Mouse (Mus musculus): ENCODE results near the gene Elmo2. TPM values are rescaled to one million over a fixed set of nuclear protein-coding genes. Genes with fewer than 3 reads are reported as not detected.

Gene Elmo2
- polyA plus RNA-seq, 1 experiment: 148 TPM

GRCm38 (mm10) chr2:165328746-165329145 is 2.5 kb upstream of the Elmo2 start:
- TF ChIP-seq POLR2A (IDR thresholded peaks at IDR 0.05; ENCODE audit: borderline replicate concordance, extremely low read depth, low read depth, low read length): no peak
- TF ChIP-seq CTCF (IDR thresholded peaks at IDR 0.05; ENCODE audit: insufficient read depth, low read length): no peak
- DNase-seq: no peak
- Histone ChIP-seq H3K4me1 (ENCODE audit: control insufficient read depth, insufficient read depth, low read length) (peaks cover 14% of the 10 kb centered on the region), H3K4me3 (replicated peaks; ENCODE audit: extremely low read depth, low read depth, low read length) (no peak overlapping the region)
- 67% methylated on average over 5 of the region's 5 CpGs for WGBS

GRCm38 (mm10) chr2:165327386-165327785 is 1.1 kb upstream of the Elmo2 start:
- no peak overlapping the region for H3K4me3 ChIP-seq (replicated peaks; ENCODE audit: extremely low read depth, low read depth, low read length)
- H3K4me1 ChIP-seq (ENCODE audit: control insufficient read depth, insufficient read depth, low read length): peaks cover 20% of the 10 kb centered on the region
- WGBS: 40% methylated on average over 7 of the region's 7 CpGs
- no peak for TF ChIP-seq CTCF (IDR thresholded peaks at IDR 0.05; ENCODE audit: insufficient read depth, low read length)
- TF ChIP-seq POLR2A (IDR thresholded peaks at IDR 0.05; ENCODE audit: borderline replicate concordance, extremely low read depth, low read depth, low read length): no peak
- DNase-seq: no peak

DNA sequence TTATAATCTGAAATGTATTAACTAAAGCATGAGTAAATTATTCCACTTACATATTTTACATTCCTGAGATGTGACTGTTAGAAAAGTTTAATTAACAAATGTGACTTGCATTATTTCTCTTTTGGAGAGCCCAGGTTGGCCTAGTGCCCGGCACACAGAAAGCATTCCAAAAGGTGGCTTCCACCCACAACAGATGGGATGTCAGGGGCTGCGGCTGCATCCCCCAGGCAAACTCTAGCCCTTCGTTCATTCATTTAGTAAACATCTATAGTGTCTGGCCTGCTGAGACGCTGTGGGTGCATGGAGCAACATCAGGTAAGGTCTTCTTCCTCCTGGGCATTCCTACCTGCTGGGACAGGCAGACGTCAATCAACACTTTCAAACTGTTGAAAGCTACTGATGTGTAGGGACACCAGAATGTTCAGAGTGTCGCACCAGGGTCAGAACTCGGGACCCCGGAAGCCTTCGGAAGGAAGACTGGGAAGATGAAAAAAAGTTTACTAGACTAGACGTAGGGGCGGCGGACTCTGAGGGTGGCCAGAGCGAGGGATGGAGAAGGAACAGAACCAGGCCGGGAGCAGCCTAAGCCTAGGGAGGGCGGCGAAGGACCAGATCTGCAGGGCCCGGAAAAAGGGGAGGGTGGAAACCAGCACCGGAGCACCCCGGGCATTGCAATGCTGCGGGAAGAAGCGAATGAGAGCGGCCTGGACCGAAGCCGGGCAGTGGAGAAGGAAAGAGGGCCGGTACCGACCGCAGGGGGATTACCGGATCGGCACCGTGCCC is 567 bp downstream of the Elmo2 start:
- TF ChIP-seq CTCF (IDR thresholded peaks at IDR 0.05; ENCODE audit: insufficient read depth, low read length) (no peak), POLR2A (IDR thresholded peaks at IDR 0.05; ENCODE audit: borderline replicate concordance, extremely low read depth, low read depth, low read length) (no peak)
- Histone ChIP-seq H3K4me3 (replicated peaks; ENCODE audit: extremely low read depth, low read depth, low read length) (peak overlapping the region; percentile 71), H3K4me1 (ENCODE audit: control insufficient read depth, insufficient read depth, low read length) (peaks cover 36% of the 10 kb centered on the region)
- under 1% methylated on average over 30 of the region's 30 CpGs for WGBS
- DNase-seq: peak; percentile 48

DNA sequence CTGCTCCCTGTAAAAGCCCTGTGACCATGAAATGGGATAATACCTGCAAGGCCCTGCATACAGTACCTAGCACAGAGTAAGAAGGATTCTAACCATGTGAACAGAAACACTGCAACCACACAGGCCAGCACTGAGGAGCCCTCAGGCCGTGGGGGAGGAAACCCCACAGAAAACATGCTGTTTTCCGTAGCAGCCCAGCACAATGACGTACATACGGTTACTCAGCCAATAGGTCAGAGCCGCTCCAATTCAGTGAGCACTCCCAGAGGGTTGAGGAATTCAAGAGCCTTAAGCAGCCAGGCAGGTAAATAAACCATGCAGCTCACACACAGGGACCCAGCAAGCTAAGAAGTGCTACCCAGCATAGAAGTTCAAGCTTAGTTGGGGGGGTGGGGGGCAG is 2.4 kb downstream of the Elmo2 start:
- Histone ChIP-seq H3K4me1 (ENCODE audit: control insufficient read depth, insufficient read depth, low read length) (peaks cover 50% of the 10 kb centered on the region), H3K4me3 (replicated peaks; ENCODE audit: extremely low read depth, low read depth, low read length) (no peak overlapping the region)
- peak; percentile 43 for DNase-seq
- TF ChIP-seq CTCF (IDR thresholded peaks at IDR 0.05; ENCODE audit: insufficient read depth, low read length): no peak
- TF ChIP-seq POLR2A (IDR thresholded peaks at IDR 0.05; ENCODE audit: borderline replicate concordance, extremely low read depth, low read depth, low read length): no peak
- 49% methylated on average over 5 of the region's 5 CpGs for WGBS

DNA sequence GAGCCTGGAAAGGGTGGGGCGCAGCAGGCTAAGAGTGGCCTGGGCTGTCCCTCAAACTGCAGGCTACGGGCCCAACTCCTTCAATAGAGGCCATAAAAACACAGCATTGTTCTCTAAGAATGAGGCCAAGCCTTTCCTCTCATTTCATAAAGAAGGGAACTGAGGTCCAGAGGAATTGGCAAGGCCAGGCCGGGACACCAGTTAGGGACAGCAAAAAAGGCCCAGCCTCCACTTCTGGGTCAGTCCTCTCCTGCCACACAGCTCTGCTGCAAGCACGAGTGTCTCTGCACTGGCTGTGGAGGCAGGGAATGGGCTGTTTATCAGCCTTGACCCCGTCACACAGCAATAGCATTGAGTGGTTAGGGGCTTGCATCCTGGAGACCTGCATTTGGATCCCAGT is 2.8 kb downstream of the Elmo2 start:
- TF ChIP-seq CTCF (IDR thresholded peaks at IDR 0.05; ENCODE audit: insufficient read depth, low read length) (no peak), POLR2A (IDR thresholded peaks at IDR 0.05; ENCODE audit: borderline replicate concordance, extremely low read depth, low read depth, low read length) (no peak)
- Histone ChIP-seq H3K4me1 (ENCODE audit: control insufficient read depth, insufficient read depth, low read length) (peaks cover 54% of the 10 kb centered on the region), H3K4me3 (replicated peaks; ENCODE audit: extremely low read depth, low read depth, low read length) (no peak overlapping the region)
- DNase-seq: no peak
- 47% methylated on average over 5 of the region's 5 CpGs for WGBS

DNA sequence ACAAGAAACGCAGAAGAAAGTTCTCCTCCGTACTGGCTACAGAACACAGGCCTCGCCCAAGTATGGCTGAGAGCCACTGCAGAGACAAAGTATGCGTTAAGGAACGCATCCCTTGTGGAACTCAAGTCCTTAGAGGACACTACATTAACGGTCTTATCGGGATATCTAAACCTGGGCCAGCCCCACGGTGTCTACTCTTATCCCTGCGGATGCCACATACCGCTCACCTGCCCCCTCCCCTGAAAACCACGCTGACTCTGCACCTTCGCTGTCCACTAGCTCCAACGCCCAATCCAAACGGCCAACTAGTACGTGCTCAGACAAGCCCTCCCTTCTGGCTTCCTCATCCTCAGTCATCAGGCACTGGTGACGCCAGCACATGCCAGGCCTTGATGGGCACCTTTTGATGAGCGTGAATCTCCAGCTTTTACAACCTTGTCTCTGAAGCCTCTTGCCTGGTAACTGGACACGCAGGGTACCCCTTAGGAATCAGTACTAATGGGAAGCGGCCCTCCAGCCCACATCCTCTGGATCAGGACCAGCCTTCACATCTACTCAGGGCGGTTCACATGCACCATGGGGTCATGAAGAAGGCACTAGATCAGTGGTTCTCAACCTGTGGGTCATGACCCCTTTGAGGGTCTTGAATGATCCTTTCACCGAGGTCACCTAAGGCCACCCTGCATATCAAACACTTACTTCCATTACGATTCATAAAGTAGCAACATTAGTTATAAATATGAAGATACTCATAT is 4.1 kb downstream of the Elmo2 start:
- Histone ChIP-seq H3K4me1 (ENCODE audit: control insufficient read depth, insufficient read depth, low read length) (peaks cover 64% of the 10 kb centered on the region), H3K4me3 (replicated peaks; ENCODE audit: extremely low read depth, low read depth, low read length) (no peak overlapping the region)
- WGBS: 63% methylated on average over 22 of the region's 22 CpGs
- no peak for DNase-seq
- TF ChIP-seq POLR2A (IDR thresholded peaks at IDR 0.05; ENCODE audit: borderline replicate concordance, extremely low read depth, low read depth, low read length) (no peak), CTCF (IDR thresholded peaks at IDR 0.05; ENCODE audit: insufficient read depth, low read length) (no peak)

DNA sequence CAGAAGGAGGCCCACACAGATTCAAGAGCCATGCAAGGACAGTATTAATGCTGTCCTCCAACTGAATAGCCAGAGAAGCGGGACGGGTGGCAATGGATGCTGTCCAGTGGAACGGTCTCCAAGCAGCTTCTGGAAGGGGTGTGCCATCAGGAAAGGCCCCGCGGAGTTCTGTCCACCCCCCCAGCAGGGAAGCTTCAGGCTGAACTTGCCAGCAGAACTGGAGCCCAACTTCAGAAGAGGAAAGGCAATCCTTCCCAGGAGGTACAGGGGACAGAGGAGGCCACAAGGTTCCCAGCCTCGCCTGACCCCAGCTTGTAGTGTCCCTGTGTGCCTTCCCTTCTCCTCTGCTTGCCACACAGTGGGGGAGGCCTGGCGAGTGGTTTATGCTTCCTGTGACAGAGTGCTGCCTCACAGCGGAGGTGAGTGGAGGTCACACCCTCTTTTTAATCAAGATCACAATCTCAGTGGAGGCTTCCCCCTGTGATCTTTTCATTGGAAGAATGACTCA is 4.8 kb downstream of the Elmo2 start:
- Histone ChIP-seq H3K4me1 (ENCODE audit: control insufficient read depth, insufficient read depth, low read length) (peaks cover 67% of the 10 kb centered on the region), H3K4me3 (replicated peaks; ENCODE audit: extremely low read depth, low read depth, low read length) (no peak overlapping the region)
- no peak for DNase-seq
- no peak for TF ChIP-seq POLR2A (IDR thresholded peaks at IDR 0.05; ENCODE audit: borderline replicate concordance, extremely low read depth, low read depth, low read length)
- 0 out of 2 replicates have a peak, but pooled peaks have one; percentile 18 for TF ChIP-seq CTCF (IDR thresholded peaks at IDR 0.05; ENCODE audit: insufficient read depth, low read length)
- 12% methylated on average over 8 of the region's 8 CpGs for WGBS

GRCm38 (mm10) chr2:165320531-165321150 is 5.6 kb downstream of the Elmo2 start:
- peak overlapping the region; percentile 4 for H3K4me3 ChIP-seq (replicated peaks; ENCODE audit: extremely low read depth, low read depth, low read length)
- TF ChIP-seq CTCF (IDR thresholded peaks at IDR 0.05; ENCODE audit: insufficient read depth, low read length): 0 out of 2 replicates have a peak, but pooled peaks have one; percentile 10
- no peak; the same call in 1 of the 2 replicates for TF ChIP-seq POLR2A (IDR thresholded peaks at IDR 0.05; ENCODE audit: borderline replicate concordance, extremely low read depth, low read depth, low read length)
- peak; percentile 44 for DNase-seq
- 11% methylated on average over 12 of the region's 12 CpGs for WGBS
- peaks cover 67% of the 10 kb centered on the region for H3K4me1 ChIP-seq (ENCODE audit: control insufficient read depth, insufficient read depth, low read length)

DNA sequence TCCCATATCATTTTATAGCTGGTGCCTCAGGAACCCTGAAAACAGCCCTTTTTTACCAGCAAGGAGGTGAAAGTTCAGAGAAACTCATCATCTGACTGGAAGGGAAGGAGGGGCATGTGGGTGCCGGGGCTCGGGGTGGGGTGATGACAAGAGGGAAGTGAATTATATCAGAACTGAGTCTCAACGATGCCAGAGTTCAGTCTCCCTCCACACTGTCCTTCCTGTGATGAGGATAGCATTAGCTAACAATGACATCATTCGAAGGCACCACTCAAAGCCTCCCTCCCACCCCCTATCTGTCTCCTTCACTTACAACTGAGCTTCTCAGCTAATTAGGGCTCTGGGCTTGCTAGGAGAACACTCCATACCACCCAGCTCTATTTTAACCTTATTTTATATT is 6.8 kb downstream of the Elmo2 start:
- Histone ChIP-seq H3K4me3 (replicated peaks; ENCODE audit: extremely low read depth, low read depth, low read length) (no peak overlapping the region), H3K4me1 (ENCODE audit: control insufficient read depth, insufficient read depth, low read length) (peaks cover 62% of the 10 kb centered on the region)
- TF ChIP-seq POLR2A (IDR thresholded peaks at IDR 0.05; ENCODE audit: borderline replicate concordance, extremely low read depth, low read depth, low read length) (no peak), CTCF (IDR thresholded peaks at IDR 0.05; ENCODE audit: insufficient read depth, low read length) (no peak)
- 21% methylated on average over 4 of the region's 4 CpGs for WGBS
- no peak for DNase-seq

Measured in lung, adult 2 months (tissue).